Mouse (Mus musculus): ENCODE data around the gene Ppp1r13b.

DNA sequence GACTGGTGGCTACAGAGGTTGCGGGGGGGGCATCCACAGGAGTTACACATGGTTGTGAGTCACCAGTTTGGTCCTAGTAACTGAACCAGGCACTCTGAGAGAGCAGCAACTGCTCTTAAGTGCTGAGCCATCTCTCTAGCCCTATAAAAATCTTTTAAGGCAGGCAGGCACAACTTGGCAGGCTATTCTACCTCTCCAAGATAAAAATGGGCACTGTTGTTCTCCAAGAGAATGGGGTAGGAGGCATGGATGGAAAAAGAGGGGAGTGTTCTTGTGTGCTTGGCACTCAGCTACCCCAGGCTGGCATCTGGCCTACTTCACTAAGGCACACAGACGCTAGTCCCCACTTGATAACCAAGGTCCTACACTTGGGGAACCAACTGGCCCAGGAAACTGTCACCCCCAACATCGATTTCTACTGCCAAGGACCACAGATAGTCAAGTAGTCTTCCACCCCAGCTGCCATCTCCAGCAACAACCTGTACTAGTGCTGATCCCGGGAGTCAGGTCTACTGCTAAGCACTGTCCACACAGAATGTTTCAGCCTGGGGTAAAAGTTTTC lies 19.5 kb downstream of the Ppp1r13b start:
- TF ChIP-seq POLR2A (IDR thresholded peaks at IDR 0.05; ENCODE audit: low read depth, low read length) (no peak), JUN (IDR thresholded peaks at IDR 0.05; ENCODE audit: insufficient read depth, low read depth, low read length) (no peak), EP300 (IDR thresholded peaks at IDR 0.05; ENCODE audit: low read length) (no peak)

Data from CH12.LX (cell line).